Mouse (Mus musculus): ENCODE measurements around the gene Tbck.
A peak's percentile ranks its signal among the peaks of the same experiment; 100 is the strongest.

Gene Tbck

DNA sequence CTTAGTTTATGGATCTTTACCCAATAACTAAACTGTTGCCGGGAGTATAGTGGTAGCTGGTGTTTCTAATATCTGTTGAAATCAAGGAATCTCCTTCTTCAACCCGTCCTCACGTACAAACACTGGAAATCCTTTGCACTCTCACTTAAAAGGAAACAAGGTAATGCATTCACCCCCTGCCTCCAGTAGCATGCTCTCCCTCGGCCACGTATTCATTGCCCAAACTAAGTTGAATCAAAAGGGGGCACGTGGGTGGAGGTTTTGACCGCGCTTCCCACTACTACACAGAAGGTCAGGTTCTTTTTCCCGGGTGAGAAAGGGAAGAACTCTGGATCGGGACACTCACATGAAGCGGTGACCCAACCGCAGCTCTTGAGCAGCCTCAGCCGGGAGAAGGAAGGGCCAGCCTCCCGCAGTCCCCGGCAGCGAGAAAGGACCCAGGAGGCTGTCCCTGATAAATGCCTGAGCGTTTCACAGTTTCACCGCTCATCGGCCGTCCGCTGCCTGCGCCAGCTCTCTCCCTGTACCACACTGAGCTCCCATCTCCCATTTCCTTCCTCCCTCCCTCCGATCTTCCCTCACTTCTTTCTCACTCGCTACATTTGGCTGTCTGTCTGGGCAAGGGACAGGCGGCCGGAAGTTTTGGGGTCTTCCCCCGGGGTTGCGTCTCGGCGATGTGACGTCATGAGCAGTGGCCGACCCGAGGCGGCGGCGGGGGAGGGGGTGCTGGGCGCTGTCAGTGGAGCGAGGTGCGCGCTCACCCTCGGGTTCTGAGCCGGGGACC is at the start of gene Tbck:
TSS of gene Tbck (plus strand) at position 698 of the 784 bp plus-strand sequence.
- peak; percentile 96 for DNase-seq

GRCm38 (mm10) chr3:132637080-132637479 is 46.9 kb upstream of the Tbck start:
- no peak for DNase-seq

GRCm38 (mm10) chr3:132644071-132644470 is 39.9 kb upstream of the Tbck start:
- DNase-seq: no peak

GRCm38 (mm10) chr3:132646814-132647213 is 37.1 kb upstream of the Tbck start:
- no peak for DNase-seq

GRCm38 (mm10) chr3:132649368-132649767 is 34.6 kb upstream of the Tbck start:
- DNase-seq: no peak

- DNase-seq: no peak
These were observed 33.8 kb upstream of the Tbck start for GRCm38 (mm10) chr3:132650191-132650590.

DNA sequence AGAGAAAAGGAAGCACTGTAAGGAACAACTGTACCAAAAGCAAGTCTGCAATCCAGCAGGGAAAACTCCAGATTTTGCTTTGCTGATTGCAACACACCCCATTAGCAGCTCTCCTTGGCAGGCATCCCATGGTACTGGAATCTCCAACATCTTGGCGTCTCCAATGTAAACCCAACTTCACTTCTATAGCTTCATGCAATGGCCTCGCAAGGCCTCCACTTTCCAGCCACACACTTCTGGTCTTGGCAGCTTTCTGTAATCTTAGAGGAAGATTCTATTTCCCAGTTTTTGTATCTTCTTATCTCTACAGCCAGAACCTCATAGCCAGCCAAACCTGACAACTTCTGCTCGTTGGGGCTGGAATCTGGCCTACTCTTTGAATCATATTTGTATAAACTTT is 32.2 kb upstream of the Tbck start:
- peak; percentile 79 for DNase-seq

DNA sequence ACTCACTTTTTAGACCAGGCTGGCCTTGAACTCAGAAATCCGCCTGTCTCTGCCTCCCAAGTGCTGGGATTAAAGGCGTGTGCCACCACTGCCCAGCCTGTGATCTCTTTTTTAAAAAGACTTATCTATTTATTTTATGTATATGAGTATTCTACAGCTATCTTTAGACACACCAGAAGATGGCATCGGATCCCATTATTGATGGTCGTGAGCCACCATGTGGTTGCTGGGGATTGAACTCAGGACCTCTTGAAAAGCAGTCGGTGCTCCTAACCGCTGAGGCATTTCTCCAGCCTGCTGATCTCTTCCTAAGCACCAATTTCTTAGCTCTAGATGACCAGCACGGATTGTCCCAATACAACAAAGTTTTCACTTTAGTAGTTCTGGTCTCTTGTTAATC is 30.0 kb upstream of the Tbck start:
- DNase-seq: no peak

GRCm38 (mm10) chr3:132655955-132656354 is 28.0 kb upstream of the Tbck start:
- no peak for DNase-seq

GRCm38 (mm10) chr3:132677494-132677893 is 6.5 kb upstream of the Tbck start:
- no peak for DNase-seq

DNA sequence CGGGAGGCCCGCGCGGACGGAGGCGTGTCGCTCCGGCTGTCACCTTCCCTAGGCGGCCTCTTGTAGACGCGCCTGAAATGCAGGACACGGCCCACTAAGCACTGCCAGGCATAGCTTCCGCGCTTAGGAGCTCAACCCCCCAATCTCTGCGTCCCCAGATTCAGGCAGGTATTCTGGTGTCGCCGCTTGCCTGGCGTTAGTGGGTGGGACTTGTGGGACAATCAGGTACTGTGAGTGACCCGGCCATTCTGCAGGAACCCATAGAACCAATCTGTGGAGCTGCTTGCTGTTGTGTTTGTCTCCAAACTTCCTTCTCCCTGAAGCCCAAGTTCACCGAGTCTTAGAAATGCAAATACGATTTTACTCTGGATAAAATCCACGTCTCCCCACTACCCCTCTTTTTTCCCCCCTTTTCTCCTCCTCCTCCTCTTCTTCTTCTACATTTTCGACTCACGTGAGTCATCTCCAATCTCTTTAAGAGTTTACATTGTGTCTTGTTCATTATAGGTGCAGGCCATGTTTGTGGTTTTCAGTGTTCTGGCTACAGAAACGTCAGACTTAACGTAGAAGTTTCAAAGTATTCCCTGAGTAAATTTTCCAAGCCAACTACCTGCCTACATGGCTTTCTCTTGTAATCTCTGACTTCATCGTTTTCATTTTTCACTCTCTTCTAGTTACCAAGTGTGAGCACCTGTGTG is 436 bp downstream of the Tbck start, which contains the start of gene Aimp1:
TSS of gene Aimp1 (minus strand) at position 140 of the 698 bp plus-strand sequence.
- DNase-seq: no peak

- peak; percentile 14 for DNase-seq
These were observed 17.4 kb downstream of the Tbck start for GRCm38 (mm10) chr3:132701368-132701767.

GRCm38 (mm10) chr3:132704216-132704615 is 20.3 kb downstream of the Tbck start:
- DNase-seq: no peak

DNA sequence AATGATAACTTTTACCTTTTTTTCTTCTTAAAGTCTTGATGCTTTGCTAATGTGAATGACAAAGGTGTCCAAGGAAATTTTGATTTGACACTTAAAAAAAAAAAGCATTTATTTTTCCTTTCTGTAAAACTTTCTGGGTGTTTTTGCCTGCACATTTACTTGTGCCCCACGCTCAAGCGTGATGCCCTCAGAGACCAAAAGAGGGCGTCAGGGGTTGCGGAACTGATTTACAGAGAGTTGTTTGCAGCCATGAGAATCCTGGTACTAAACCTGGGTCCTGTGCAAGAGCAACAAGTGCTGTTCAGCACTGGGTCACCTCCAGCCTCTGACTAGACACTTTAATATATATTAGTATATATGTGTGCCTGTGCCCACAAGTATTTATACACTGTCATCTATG is 23.0 kb downstream of the Tbck start:
- DNase-seq: no peak

DNA sequence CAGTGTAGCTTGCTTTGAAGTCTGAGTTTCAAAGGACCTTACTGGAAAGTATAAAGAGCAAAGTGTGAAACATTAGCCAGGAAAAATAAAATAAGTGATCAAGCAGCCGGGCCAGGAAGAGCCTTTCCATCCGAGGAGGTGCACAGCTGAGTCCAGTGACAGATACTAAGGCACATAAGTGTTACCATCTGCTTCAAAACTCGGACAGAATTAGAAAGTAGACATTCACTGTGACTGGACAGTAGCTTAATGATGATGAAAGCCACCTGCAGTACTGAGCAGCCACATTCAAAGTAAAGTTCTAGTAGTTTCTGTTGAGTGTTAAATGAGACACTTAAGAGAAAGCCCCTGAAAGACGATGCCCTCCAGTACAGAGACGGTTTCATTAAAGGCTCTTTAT is 30.0 kb downstream of the Tbck start:
- DNase-seq: no peak

GRCm38 (mm10) chr3:132717316-132717715 is 33.4 kb downstream of the Tbck start:
- DNase-seq: no peak

DNA sequence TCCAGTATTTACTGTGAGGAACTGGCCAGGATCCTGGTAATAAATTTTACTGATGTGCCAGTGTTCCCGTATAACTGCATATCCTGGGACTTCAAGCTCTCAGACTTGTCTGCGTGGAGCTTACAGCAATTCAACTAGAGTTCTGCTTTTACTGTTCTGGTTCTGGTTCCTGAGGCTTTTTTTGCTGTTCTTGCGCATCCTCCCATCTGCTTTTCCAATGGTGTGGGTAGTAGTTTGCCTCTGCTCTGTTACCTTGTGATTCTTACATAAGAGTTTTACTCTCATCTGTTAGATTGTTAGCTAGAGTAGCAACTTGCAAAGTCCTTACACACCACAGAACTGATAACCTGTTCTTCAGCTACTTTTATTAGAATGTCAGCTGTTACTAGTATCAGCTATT is 40.4 kb downstream of the Tbck start:
- no peak for DNase-seq

DNA sequence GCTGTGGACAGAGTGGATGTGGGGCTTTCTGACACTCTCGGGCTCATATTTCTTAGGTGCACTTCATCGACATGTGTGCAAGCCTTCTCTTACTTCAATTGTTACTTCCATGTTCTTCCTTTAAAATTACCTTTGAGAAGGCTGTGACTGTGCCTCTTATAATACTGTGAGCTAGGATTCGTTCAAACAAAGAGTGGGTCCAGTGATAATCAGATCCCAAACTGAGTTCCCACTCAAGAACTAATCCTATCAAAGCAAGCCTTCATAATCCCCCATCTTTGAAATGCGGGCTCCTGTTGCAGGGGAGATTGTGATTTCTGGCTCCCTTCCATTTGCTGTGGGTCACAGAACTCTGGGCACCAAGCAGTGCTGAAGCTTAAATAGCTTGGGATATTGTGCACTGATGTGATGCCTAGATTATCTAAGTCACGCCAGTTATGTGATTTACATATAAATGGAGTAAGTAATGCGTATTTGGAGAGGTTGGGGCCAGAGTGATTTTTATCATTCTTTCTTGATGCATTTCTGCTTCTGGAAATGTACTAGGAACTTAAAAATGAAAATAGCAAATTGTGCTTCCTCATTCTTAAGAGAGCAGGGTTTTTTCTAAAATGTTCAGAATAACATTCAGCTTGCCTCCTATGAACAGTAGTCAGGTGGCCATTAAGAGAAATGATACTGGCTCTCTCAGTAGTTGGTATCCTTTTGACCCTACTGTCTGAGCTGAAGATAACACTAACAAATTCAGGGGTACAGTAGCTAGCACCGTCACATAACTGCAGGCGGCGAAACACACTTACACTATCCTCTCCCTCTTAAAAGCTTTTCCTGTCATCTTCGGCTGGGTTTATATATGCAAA is 60.6 kb downstream of the Tbck start:
- no peak for DNase-seq

GRCm38 (mm10) chr3:132747036-132747435 is 63.1 kb downstream of the Tbck start:
- peak; percentile 73 for DNase-seq

DNA sequence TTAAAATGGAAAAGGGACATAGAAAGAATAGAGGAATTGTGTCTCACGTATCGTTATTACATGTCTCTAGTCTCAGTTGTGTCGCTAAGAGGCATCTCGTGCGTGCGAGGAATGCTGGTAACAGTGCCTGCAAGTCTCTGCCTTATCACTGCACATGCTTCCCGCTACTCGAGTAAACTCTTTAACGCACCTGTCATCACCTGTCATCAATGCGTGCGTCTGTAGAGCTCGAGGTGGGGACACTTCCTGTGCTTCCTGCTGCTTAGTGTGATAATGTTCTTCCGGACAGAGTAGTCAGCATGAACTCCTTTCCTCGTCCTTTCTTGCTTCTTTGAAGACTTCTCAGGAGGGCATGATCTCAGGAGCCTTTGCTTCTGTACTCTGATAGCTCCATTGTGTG is 63.8 kb downstream of the Tbck start:
- DNase-seq: no peak

DNA sequence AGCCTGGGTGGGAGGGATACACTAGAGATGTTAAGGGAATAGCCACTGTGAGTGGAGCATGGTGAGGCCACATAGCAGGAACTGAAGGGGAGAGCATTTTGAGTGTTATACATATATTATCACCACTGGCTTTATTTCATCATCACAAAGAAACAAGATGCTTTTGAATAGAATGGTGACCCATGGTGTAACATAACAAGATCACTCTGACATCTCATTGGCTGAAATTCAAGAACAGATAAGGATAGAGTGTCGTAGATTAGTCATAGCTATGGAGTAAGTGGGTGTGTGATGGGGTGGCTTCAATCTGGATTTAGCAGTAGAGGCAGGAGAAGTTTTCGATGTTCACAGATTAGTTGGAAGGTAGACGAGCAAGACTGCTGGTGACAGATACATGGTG is 64.8 kb downstream of the Tbck start:
- DNase-seq: no peak

GRCm38 (mm10) chr3:132752772-132753171 is 68.8 kb downstream of the Tbck start:
- peak; percentile 63 for DNase-seq

- DNase-seq: no peak
These were observed 72.3 kb downstream of the Tbck start for GRCm38 (mm10) chr3:132756274-132756673.
